Mouse (Mus musculus): ENCODE data around the gene Mcoln3.

Gene Mcoln3

DNA sequence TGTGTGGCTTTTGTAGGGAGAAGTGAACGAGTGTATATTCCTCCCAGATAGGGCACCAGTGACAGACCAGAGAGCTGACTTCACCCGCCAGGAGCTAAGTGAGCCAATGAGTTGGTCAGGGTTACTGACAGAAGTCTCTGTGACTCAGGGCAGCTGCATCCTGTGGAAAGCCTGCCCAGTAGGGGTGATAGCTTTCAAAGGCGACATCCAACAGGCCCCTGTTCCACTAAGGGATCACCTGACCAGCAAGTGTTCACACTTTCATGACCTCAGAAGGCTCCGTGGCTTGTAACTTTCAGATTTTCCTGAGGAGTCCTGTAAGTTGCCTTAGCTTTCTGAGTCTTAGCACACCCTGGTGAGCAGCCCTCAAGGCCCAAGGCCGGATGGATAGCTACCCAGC lies 55.8 kb downstream of the Mcoln3 start:
- in situ Hi-C loops (cut with MboI, MseI): no loop called here

DNA sequence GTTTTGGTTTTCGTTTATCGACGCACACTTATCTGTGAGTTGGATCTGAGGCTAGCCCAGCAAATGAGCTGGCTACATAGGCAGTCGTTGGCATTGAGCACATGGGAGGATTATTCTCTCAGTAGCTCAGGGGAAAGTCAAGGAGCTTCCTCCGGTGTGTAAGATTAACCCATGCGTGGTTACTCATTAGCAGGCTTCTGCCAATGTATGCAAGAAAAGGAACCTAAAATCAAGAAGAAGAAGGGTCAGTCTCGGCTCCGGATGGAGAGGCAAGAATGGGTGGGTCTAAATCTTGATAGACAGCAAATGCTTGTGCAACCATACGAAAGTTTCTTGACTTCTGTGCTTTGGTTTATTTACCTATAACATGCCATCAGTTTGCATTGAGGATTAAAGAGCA lies 57.0 kb downstream of the Mcoln3 start:
- in situ Hi-C loops (cut with MboI, MseI): no loop called here

DNA sequence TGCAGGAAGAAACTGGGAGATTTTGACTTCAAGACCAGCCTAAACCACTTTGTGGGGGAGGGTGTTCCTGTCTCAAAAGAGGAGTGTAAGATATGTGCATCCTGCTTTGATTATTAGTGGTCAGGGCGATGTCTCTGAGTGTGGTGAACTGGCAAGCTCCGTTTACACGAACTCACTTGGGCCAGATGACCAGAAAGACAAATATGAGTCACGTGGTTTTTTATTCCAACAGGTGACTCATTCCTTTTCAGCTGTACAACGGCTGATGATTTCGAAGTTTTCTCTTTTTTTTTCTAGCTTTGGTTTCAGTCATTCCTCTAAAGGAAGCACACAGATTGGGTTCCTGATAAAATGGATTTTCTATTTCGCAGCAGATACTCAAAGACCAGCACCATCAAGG lies 60.0 kb downstream of the Mcoln3 start:
- in situ Hi-C loops (cut with MboI, MseI): loop anchor here (5.0 kb wide), 3 partner anchors 60 to 225 kb away; partner anchors contain the start of gene Mcoln3 (in 1 of the 2)

DNA sequence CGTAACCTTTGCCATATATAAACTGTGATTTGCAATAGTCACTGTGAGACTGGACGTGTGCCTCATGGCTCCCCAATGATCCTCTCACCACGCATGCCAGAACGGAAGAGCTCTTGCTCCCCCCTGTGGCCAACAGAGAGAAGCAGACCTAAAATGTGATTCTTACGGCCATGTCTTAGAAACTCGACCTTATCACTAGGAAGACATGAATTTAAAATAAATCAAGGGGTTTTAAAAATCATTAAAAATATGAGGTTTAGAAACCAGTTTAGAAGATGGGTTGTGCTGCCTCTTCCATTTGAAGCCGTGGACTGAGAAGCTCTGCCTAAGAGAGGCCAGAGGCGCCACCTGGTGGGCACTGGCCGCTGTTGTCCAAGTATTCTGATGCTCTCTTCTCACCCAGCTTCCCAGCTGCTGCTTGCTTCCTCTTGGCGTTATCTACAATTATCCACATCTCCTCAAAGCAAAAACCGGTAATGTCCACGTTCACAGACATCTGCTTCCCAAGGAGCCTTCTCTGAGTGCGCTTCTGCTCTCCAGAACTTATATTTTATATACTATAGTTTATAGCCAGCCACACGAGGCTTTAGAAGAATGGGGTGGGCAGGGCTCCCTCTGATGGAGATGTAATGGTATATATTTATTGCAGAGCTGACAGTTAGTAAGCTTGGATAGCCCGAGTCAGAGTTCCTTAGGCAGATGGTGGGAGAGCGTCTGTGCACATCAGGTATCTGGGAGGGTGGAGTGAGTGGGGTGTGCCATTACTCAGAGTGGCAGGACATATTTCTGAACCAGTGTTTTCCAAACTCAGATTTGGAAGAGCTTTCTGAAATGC lies 60.7 kb downstream of the Mcoln3 start:
- in situ Hi-C loops (cut with MboI, MseI): loop anchor here (5.0 kb wide), 3 partner anchors 61 to 226 kb away; partner anchors contain the start of gene Mcoln3 (in 1 of the 2)

DNA sequence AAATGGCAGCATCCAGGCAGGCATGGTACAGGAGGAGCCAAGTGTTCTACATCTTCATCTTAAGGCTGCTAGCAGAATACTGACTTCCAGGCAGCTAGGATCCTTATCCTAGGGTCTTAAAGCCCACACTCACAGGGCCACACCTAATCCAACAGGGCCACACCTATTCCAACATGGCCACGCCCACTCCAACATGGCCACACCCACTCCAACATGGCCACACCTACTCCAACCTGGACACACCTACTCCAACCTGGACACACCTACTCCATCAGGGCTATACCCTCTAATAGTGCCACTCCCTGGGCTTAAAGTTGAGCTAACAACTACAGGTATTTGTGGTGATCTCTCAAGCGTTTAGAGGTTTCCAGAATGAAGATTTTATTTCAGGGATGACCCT lies 63.1 kb downstream of the Mcoln3 start:
- in situ Hi-C loops (cut with MboI, MseI): loop anchor here (5.0 kb wide), 3 partner anchors 113 to 147 kb away; no protein-coding TSS in a partner anchor

DNA sequence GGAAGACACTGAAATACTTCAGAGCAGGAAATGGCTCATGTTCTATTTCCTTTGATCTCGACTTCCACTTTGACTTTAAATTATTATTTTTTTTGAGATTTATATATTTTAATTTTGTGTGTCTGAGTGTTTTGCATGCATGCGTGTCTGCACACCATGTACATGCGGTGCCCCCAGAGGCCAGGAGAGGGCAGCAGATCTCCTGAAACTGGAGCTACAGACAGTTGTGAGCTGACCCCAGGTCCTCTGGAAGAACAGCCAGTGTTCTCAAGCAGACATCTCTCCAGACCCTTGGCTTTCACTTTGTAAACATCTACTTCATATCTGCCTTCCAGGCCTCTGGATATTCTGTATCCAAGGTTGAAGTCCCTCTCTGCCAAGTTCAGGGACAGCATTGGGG lies 63.7 kb downstream of the Mcoln3 start:
- in situ Hi-C loops (cut with MboI, MseI): loop anchor here (5.0 kb wide), 3 partner anchors 114 to 146 kb away; no protein-coding TSS in a partner anchor

DNA sequence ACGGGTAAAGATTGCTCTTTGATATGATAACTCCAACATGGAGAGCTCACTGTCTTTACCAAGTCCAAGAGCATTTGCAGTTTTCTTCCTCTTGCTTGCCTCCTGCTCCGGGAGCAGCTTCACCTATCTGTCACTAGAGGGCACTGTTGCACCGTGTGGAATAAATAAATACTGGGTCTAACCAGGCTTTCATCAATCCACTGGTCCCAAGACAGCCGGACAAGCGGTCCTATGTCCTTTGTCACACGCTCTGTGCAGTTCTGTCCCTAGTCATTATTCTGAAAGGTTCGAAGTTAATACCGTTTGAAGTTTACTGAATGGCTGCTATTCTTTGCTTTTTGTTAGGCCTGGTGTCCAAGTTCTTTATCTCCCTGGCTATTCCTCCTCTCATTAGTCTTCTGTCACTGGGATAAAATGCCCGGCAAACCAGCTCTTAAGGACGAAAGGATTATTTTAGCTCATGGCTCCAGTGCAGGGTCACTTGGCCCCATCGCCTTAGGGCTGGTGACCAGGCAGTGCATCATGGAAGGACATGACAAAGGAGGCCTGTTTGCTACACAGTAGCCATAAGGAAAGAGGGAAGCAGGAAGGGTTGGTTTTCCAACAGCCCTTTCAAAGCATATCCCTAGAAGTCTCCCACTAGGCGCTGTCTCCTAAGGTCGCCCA lies 67.9 kb downstream of the Mcoln3 start:
- in situ Hi-C loops (cut with MboI, MseI): loop anchor here (5.0 kb wide), 4 partner anchors 97 to 142 kb away; no protein-coding TSS in a partner anchor

DNA sequence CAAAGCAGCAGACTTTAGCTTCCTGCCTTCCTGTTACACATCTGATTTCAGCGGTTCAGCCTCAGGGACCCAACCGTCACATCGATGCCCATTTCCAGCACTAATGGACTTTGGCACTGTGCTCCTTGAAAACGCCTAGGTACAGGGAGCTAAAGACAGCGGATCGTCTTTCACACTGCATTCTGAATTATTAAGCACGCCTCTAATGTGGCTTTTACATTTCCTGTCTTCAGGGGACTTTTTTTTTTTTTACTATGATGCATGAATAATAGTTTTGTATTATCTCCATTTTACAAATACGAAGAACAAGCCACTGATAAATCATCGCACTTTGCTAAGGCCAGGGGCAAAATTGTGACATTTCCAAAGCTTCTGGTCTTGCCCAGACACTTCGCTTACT lies 68.8 kb downstream of the Mcoln3 start:
- in situ Hi-C loops (cut with MboI, MseI): loop anchor here in 1 of 2 experiments (5.0 kb wide), 1 partner anchor 96 kb away; no protein-coding TSS in a partner anchor

DNA sequence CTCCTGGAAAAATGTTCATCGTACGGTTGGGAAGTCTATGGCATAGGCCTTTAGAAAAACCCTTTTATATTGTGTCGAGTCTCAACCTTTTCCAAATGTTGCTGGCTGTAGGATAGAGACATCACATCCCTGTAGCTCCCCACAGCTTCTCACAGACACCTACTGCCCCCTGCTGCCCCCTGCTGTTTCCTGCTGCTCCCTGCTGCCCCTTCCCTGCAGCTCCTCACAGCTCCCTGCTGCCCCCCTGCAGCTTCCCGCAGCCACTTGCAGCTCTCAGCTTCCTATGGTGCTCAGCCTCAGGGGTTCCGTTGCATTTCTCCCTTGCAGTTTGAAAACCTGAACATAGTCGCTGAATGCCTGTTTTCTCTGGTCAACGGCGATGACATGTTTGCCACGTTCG lies 72.7 kb downstream of the Mcoln3 start:
- in situ Hi-C loops (cut with MboI, MseI): loop anchor here (5.0 kb wide), 3 partner anchors 87 to 142 kb away; no protein-coding TSS in a partner anchor

Data from T-helper 17 cell (primary cell).